Comparison of ENCODE assay signal across 18 mouse cellular contexts in the genomic region with DNA sequence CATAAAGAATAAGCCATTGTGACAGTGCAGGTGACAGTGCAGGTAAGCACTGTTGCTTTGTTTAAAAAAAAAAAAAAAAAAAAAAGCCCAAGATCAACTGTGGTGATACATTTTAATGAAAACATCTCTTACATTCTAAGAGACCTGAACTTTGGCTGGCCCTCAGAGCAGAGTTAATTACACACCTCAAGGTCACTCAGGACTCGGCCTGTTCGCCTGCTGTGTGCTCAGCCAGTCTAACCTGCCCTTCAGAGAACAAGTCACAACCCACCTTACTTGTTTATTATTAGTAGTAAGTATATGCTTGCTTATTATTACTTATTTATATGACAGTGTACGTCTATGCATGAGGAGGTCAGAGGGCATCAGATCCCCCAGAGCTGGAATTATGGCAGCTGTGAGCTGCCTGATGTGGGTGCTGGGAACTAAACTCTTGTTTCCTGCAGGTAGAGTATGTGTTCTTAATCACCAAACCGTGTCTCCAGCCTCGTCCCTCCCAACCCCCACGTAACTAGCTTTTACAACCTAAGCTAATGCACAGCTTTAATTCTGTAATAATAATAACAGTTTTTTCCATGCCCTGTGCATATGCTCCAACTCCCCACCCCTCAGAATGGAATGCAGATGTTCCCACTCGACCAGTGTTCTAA.
DNase-seq lines count a peak whose midpoint lies in the region; ATAC-seq and TF ChIP-seq lines count a peak whose summit lies in the region.
"Had no signal": no experiment of that assay in that cellular context is flagged by ENCODE, and none has a peak within 500 bp of the region (broad histone marks: within the 10 kb centered on the region; RNA-seq: fewer than 3 reads in every experiment).

No protein-coding gene starts in this region.

- 71% methylated on average over 7 of the region's 7 CpGs for WGBS in heart, embryonic 12.5 days
- WGBS in heart, embryonic 11.5 days (ENCODE audit: insufficient replicate concordance): 71% methylated on average over 7 of the region's 7 CpGs

- no peak overlapping the region for H3K4me2 ChIP-seq in heart, embryonic 12.5 days
- H3K4me2 ChIP-seq in heart, embryonic 11.5 days: no peak overlapping the region
- H3K4me2 ChIP-seq: forebrain, embryonic 12.5 days; liver, embryonic 13.5 days; lung, embryonic 15.5 days; midbrain, embryonic 13.5 days had no signal

- DNase-seq in ES-E14 (ENCODE audit: low read depth, low spot score): no peak
- DNase-seq in kidney, adult 8-10 months: peak; percentile 78 to 83
- peak; percentile 74 to 83 for DNase-seq in kidney, postnatal 36 days
- no peak for DNase-seq in frontal cortex, postnatal 10 days (ENCODE audit: low spot score in 2 of 2)
- DNase-seq in ovary, postnatal 14 days (ENCODE audit: low spot score): no peak
- DNase-seq: cerebellum, postnatal 10 days; embryo, embryonic 11 days; liver, embryonic 13.5 days had no signal

- H3K27me3 ChIP-seq in heart, embryonic 12.5 days (replicated peaks): no peaks in the 10 kb centered on the region
- H3K27me3 ChIP-seq in heart, embryonic 11.5 days (ENCODE audit: control insufficient read depth, insufficient read depth, low read length): no peaks in the 10 kb centered on the region
- H3K27me3 ChIP-seq: CH12.LX; forebrain, embryonic 12.5 days; liver, embryonic 13.5 days; lung, embryonic 15.5 days; midbrain, embryonic 13.5 days; Patski had no signal

- in situ Hi-C loops in ES-E14 (cut with MboI; ENCODE audit: low sequenced_read_pairs in 2 of 2, unreplicated experiment in 2 of 2): no loop called here

- H3K4me3 ChIP-seq in heart, embryonic 12.5 days: no peak overlapping the region
- no peak overlapping the region for H3K4me3 ChIP-seq in heart, embryonic 11.5 days (ENCODE audit: low read depth, low read length)
- H3K4me3 ChIP-seq in ES-E14 (ENCODE audit: insufficient read depth in 1 of 2, low read depth in 1 of 2, low read length in 2 of 2, poor library complexity in 1 of 2, severe bottlenecking in 1 of 2): no peak overlapping the region
- H3K4me3 ChIP-seq: forebrain, embryonic 12.5 days; heart, embryonic 10.5 days; hindbrain, embryonic 10.5 days; liver, embryonic 13.5 days; lung, embryonic 15.5 days; midbrain, embryonic 13.5 days had no signal

- H3K9ac ChIP-seq in heart, embryonic 12.5 days: no peak overlapping the region
- no peak overlapping the region for H3K9ac ChIP-seq in heart, embryonic 11.5 days (ENCODE audit: low read depth, low read length)
- no peak overlapping the region for H3K9ac ChIP-seq in ES-E14 (ENCODE audit: insufficient read depth, low read depth, low read length, poor library complexity, severe bottlenecking)
- H3K9ac ChIP-seq: forebrain, embryonic 12.5 days; liver, embryonic 13.5 days; lung, embryonic 15.5 days; midbrain, embryonic 13.5 days had no signal

- peaks cover 15% of the 10 kb centered on the region for H3K4me1 ChIP-seq in heart, embryonic 12.5 days (replicated peaks)
- peaks cover 5% of the 10 kb centered on the region; the same call in 1 of the 2 replicates for H3K4me1 ChIP-seq in heart, embryonic 11.5 days (ENCODE audit: control insufficient read depth, insufficient read depth, low read length)
- H3K4me1 ChIP-seq in ES-E14 (ENCODE audit: control insufficient read depth in 2 of 2, insufficient read depth in 2 of 2, low read length in 2 of 2, poor library complexity in 1 of 2): peaks cover 0 to 9% of the 10 kb centered on the region in 2 experiments; a peak in 1 of 4 replicates

- no peak for ATAC-seq in heart, embryonic 12.5 days (ENCODE audit: insufficient number of reproducible peaks, low FRiP score)
- ATAC-seq in heart, embryonic 11.5 days (replicated peaks; ENCODE audit: insufficient number of reproducible peaks, low FRiP score, low TSS enrichment): no peak
- ATAC-seq in megakaryocyte-erythroid progenitor cell, adult 5-6 weeks (replicated peaks; ENCODE audit: low FRiP score, low TSS enrichment, poor library complexity, severe bottlenecking): no peak
- ATAC-seq: midbrain, embryonic 13.5 days; Patski had no signal

- no peaks in the 10 kb centered on the region for H3K9me3 ChIP-seq in heart, embryonic 12.5 days (replicated peaks)
- H3K9me3 ChIP-seq in heart, embryonic 11.5 days (replicated peaks; ENCODE audit: control insufficient read depth, low read length): no peaks in the 10 kb centered on the region
- H3K9me3 ChIP-seq in ES-E14 (ENCODE audit: control insufficient read depth, insufficient read depth, low read depth, low read length): no peaks in the 10 kb centered on the region
- H3K9me3 ChIP-seq: forebrain, embryonic 12.5 days; heart, embryonic 10.5 days; hindbrain, embryonic 10.5 days; liver, embryonic 13.5 days; lung, embryonic 15.5 days; midbrain, embryonic 13.5 days had no signal

- 0 out of 2 replicates have a peak overlapping the region, but pooled peaks have one; percentile 14 for H3K27ac ChIP-seq in heart, embryonic 12.5 days (ENCODE audit: poor library complexity, severe bottlenecking)
- H3K27ac ChIP-seq in heart, embryonic 11.5 days (ENCODE audit: low read depth, low read length): no peak overlapping the region
- H3K27ac ChIP-seq in ES-E14 (ENCODE audit: insufficient read depth, low read depth, low read length, poor library complexity, severe bottlenecking): no peak overlapping the region
- H3K27ac ChIP-seq: forebrain, embryonic 12.5 days; heart, embryonic 10.5 days; hindbrain, embryonic 10.5 days; liver, embryonic 13.5 days; lung, embryonic 15.5 days; midbrain, embryonic 13.5 days had no signal

- H3K36me3 ChIP-seq in heart, embryonic 12.5 days: no peaks in the 10 kb centered on the region
- no peaks in the 10 kb centered on the region for H3K36me3 ChIP-seq in heart, embryonic 11.5 days (ENCODE audit: control insufficient read depth, insufficient read depth, low read length)
- H3K36me3 ChIP-seq in ES-E14 (ENCODE audit: control insufficient read depth, insufficient read depth, low read length, poor library complexity, severe bottlenecking): peaks cover 2% of the 10 kb centered on the region; the same call in 1 of the 2 replicates
- H3K36me3 ChIP-seq: forebrain, embryonic 12.5 days; heart, embryonic 10.5 days; hindbrain, embryonic 10.5 days; liver, embryonic 13.5 days; lung, embryonic 15.5 days; midbrain, embryonic 13.5 days had no signal

TF ChIP-seq in ES-E14, 5 proteins besides CTCF, POLR2A, EP300 and RAD21:
- no peak for TF ChIP-seq HCFC1 (IDR thresholded peaks at IDR 0.05; ENCODE audit: borderline replicate concordance, insufficient read depth, low read length)
- 0 out of 2 replicates have a peak, but pooled peaks have one; percentile 63 for TF ChIP-seq ZNF384 (IDR thresholded peaks at IDR 0.05; ENCODE audit: low read depth, low read length)
TF ChIP-seq in ES-E14: peak in this region for 1.

Comparison
In these comparisons a context has a peak if more than half of its experiments do, and no peak if none do; other contexts are left out.
1. DNase-seq: peak in kidney, adult 8-10 months (2 of 2) and kidney, postnatal 36 days (2 of 2); none in ES-E14 (single experiment), frontal cortex, postnatal 10 days (0 of 2) and ovary, postnatal 14 days (single experiment).